Mouse (Mus musculus): ENCODE data around the gene Myl3. TPM values are rescaled to one million over a fixed set of nuclear protein-coding genes. Genes with fewer than 3 reads are reported as not detected.

Myl3 gene
- polyA plus RNA-seq, 1 experiment from 2014 or later, result 3.8 TPM

DNA sequence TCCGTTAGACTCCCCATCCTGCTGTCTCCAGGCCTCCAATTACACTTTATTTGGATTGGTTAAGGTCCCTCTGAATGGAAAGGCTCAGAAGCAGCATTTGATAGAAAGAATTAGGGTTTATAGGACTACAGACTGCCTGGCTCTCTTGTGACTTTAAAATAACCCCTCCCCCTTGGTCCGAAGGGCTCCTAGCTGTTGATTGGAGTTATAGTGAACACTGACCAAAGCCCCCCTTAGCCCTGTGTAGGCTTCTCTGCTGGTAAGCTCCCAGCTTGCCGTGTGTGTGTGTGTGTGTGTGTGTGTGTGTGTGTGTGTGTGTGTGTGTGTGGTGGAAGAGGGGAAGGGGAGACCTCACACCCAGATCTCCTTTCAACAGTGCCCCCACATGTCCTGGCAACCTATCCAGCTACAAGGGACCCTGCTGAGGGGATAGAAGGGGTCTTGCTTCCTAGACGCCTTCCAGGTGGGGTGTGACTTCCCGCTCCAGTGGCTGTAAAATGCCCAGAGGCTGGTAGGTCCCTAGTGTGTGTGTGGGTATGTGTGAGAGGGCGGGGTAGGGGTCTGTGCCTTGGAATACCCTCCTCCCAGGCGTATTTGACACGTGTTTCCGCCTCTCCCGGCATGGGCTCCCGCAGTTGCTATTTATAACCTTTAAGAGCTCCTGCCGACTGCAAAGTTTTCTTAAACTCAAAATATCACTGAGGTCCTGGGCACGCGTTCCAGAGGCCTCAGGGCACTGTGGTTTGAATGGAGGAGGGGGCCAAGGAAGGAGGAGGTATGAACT lies 8.9 kb downstream of the Myl3 start:
- H3K4me1 ChIP-seq (replicated peaks), result peaks cover 5% of the 10 kb centered on the region; the same call in 1 of the 2 replicates
- no peaks in the 10 kb centered on the region for H3K36me3 ChIP-seq
- H3K9me3 ChIP-seq, result no peaks in the 10 kb centered on the region
- no peak overlapping the region for H3K4me3 ChIP-seq
- H3K4me2 ChIP-seq, result no peak overlapping the region
- H3K27me3 ChIP-seq, result peaks cover under 1% of the 10 kb centered on the region; the same call in 1 of the 2 replicates
- WGBS, result 37% methylated on average over 14 of the region's 14 CpGs
- ATAC-seq (ENCODE audit: low read depth), result no peak
- no peak overlapping the region for H3K27ac ChIP-seq (replicated peaks)
- no peak overlapping the region for H3K9ac ChIP-seq

- no peaks in the 10 kb centered on the region for H3K36me3 ChIP-seq
- H3K27ac ChIP-seq (replicated peaks), result no peak overlapping the region
- H3K4me2 ChIP-seq, result no peak overlapping the region
- WGBS, result 80% methylated on average over 5 of the region's 5 CpGs
- H3K27me3 ChIP-seq, result no peaks in the 10 kb centered on the region; the same call in 1 of the 2 replicates
- H3K9ac ChIP-seq, result no peak overlapping the region
- H3K4me1 ChIP-seq (replicated peaks), result peaks cover 1% of the 10 kb centered on the region; the same call in 1 of the 2 replicates
- H3K9me3 ChIP-seq, result no peaks in the 10 kb centered on the region
- H3K4me3 ChIP-seq, result no peak overlapping the region
- ATAC-seq (ENCODE audit: low read depth), result no peak
Measured at GRCm38 (mm10) chr9:110751412-110751811, 9.8 kb downstream of the Myl3 start.

DNA sequence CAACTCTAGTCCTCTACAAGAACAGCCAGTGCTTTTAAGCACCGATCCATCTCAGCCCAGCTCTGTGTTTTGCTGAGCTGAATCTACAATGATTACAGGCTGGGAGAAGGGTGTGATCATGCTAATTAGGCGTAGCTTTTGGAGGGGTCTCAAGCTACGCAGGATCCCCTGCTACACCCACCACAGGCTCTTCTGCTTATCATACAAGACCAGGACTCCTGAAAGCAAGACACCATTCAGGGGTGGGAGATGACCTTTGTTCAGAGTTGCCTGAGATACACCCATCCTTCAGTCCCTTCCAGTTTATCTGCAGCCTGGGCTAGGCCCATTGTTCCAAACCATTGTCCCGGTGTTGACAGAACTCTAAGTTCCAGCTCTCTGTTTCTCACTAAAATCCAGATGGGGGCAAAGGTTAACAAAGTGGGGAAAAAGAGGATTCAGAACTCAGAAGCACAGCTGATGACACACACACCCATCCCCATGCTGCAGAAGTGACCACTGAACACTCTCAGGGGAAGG lies 11.3 kb downstream of the Myl3 start:
- Histone ChIP-seq H3K4me2 (no peak overlapping the region), H3K4me1 (replicated peaks) (no peaks in the 10 kb centered on the region), H3K27ac (replicated peaks) (no peak overlapping the region), H3K9me3 (no peaks in the 10 kb centered on the region), H3K27me3 (no peaks in the 10 kb centered on the region; the same call in 1 of the 2 replicates), H3K4me3 (no peak overlapping the region), H3K36me3 (no peaks in the 10 kb centered on the region), H3K9ac (no peak overlapping the region)
- 78% methylated on average over 4 of the region's 4 CpGs for WGBS
- no peak for ATAC-seq (ENCODE audit: low read depth)

- no peak overlapping the region for H3K9ac ChIP-seq
- H3K4me2 ChIP-seq, result no peak overlapping the region
- H3K27me3 ChIP-seq, result no peaks in the 10 kb centered on the region; the same call in 1 of the 2 replicates
- no peak for ATAC-seq (ENCODE audit: low read depth)
- WGBS, result 71% methylated on average over 4 of the region's 4 CpGs
- H3K4me1 ChIP-seq (replicated peaks), result no peaks in the 10 kb centered on the region; the same call in 1 of the 2 replicates
- no peaks in the 10 kb centered on the region for H3K36me3 ChIP-seq
- H3K4me3 ChIP-seq, result no peak overlapping the region
- H3K9me3 ChIP-seq, result no peaks in the 10 kb centered on the region
- H3K27ac ChIP-seq (replicated peaks), result no peak overlapping the region
Measured at GRCm38 (mm10) chr9:110753773-110754172, 12.1 kb downstream of the Myl3 start.

DNA sequence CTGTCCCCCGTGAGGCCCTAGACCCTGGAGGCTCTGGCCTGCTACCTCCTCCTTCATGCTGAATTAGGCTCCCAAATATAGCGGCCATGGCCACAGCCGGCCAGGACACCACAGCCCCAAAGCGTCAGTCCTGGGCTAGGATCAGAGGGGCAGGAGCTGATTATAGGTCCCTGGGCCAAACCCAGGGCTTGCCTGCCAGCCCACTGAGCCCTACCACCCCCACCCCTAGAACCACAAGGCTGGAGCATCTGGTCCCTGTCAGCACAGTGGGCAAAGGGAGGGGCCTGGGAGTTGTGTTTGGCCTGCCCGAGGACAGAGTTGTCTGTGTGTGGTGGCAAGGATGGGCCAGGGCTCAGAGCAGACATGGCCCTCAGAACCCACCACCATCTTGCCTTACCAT lies 16.2 kb downstream of the Myl3 start:
- H3K27me3 ChIP-seq, result no peaks in the 10 kb centered on the region
- no peaks in the 10 kb centered on the region; the same call in 1 of the 2 replicates for H3K4me1 ChIP-seq (replicated peaks)
- no peaks in the 10 kb centered on the region for H3K9me3 ChIP-seq
- no peaks in the 10 kb centered on the region for H3K36me3 ChIP-seq
- no peak for ATAC-seq (ENCODE audit: low read depth)
- 82% methylated on average over 5 of the region's 5 CpGs for WGBS
- no peak overlapping the region for H3K4me2 ChIP-seq
- no peak overlapping the region for H3K4me3 ChIP-seq
- no peak overlapping the region for H3K9ac ChIP-seq
- H3K27ac ChIP-seq (replicated peaks), result no peak overlapping the region

- Histone ChIP-seq H3K4me1 (replicated peaks) (no peaks in the 10 kb centered on the region; the same call in 1 of the 2 replicates), H3K27me3 (no peaks in the 10 kb centered on the region; the same call in 1 of the 2 replicates), H3K4me2 (no peak overlapping the region), H3K36me3 (no peaks in the 10 kb centered on the region), H3K9ac (no peak overlapping the region), H3K9me3 (no peaks in the 10 kb centered on the region), H3K4me3 (no peak overlapping the region), H3K27ac (replicated peaks) (no peak overlapping the region)
- ATAC-seq (ENCODE audit: low read depth), result no peak
- WGBS, result 65% methylated on average over 8 of the region's 8 CpGs
Measured at GRCm38 (mm10) chr9:110758605-110759004, 16.9 kb downstream of the Myl3 start.

DNA sequence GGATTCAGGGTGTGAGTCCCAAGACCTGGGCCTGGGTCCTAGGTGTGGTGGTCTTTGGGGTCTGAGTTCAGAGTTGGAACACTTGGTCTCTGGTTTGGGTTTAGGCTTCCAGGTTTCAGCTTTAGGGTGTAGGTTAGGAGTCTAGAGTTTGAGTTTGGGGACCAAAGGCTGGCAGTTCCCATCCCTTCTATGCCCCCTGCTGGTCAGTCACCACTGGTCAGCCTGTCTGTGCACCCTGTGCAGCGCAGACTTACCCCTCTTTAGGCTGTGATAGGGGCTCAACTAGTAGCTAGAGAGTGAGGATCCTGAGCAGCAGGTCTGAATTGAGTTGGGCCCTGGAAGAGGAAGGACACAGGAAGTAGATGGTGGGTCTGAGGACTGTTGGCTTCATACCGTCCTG lies 17.6 kb downstream of the Myl3 start:
- Histone ChIP-seq H3K9ac (no peak overlapping the region), H3K4me3 (no peak overlapping the region), H3K27me3 (no peaks in the 10 kb centered on the region; the same call in 1 of the 2 replicates), H3K27ac (replicated peaks) (no peak overlapping the region), H3K4me2 (no peak overlapping the region), H3K36me3 (no peaks in the 10 kb centered on the region), H3K9me3 (no peaks in the 10 kb centered on the region), H3K4me1 (replicated peaks) (no peaks in the 10 kb centered on the region; the same call in 1 of the 2 replicates)
- 59% methylated on average over 2 of the region's 2 CpGs for WGBS
- ATAC-seq (ENCODE audit: low read depth), result no peak

- Histone ChIP-seq H3K4me1 (replicated peaks) (no peaks in the 10 kb centered on the region; the same call in 1 of the 2 replicates), H3K27ac (replicated peaks) (no peak overlapping the region), H3K9ac (no peak overlapping the region), H3K27me3 (no peaks in the 10 kb centered on the region; the same call in 1 of the 2 replicates), H3K4me3 (no peak overlapping the region), H3K4me2 (no peak overlapping the region), H3K9me3 (no peaks in the 10 kb centered on the region), H3K36me3 (no peaks in the 10 kb centered on the region)
- no peak for ATAC-seq (ENCODE audit: low read depth)
- 90% methylated on average over 8 of the region's 8 CpGs for WGBS
Measured at GRCm38 (mm10) chr9:110760886-110761285, 19.2 kb downstream of the Myl3 start.

GRCm38 (mm10) chr9:110762763-110763162 lies 21.1 kb downstream of the Myl3 start:
- H3K4me1 ChIP-seq (replicated peaks), result no peaks in the 10 kb centered on the region; the same call in 1 of the 2 replicates
- H3K4me2 ChIP-seq, result no peak overlapping the region
- no peak for ATAC-seq (ENCODE audit: low read depth)
- H3K9me3 ChIP-seq, result no peaks in the 10 kb centered on the region
- H3K4me3 ChIP-seq, result no peak overlapping the region
- H3K36me3 ChIP-seq, result no peaks in the 10 kb centered on the region
- no peak overlapping the region for H3K27ac ChIP-seq (replicated peaks)
- WGBS, result 70% methylated on average over 10 of the region's 10 CpGs
- H3K27me3 ChIP-seq, result no peaks in the 10 kb centered on the region; the same call in 1 of the 2 replicates
- no peak overlapping the region for H3K9ac ChIP-seq

GRCm38 (mm10) chr9:110763405-110763804 lies 21.7 kb downstream of the Myl3 start:
- no peak overlapping the region for H3K4me3 ChIP-seq
- ATAC-seq (ENCODE audit: low read depth), result no peak
- H3K4me2 ChIP-seq, result no peak overlapping the region
- H3K27me3 ChIP-seq, result no peaks in the 10 kb centered on the region; the same call in 1 of the 2 replicates
- H3K36me3 ChIP-seq, result no peaks in the 10 kb centered on the region
- no peaks in the 10 kb centered on the region; the same call in 1 of the 2 replicates for H3K4me1 ChIP-seq (replicated peaks)
- WGBS, result 52% methylated on average over 2 of the region's 2 CpGs
- no peaks in the 10 kb centered on the region for H3K9me3 ChIP-seq
- H3K27ac ChIP-seq (replicated peaks), result no peak overlapping the region
- H3K9ac ChIP-seq, result no peak overlapping the region

- no peak overlapping the region for H3K4me2 ChIP-seq
- H3K9me3 ChIP-seq, result no peaks in the 10 kb centered on the region
- no peak for ATAC-seq (ENCODE audit: low read depth)
- H3K9ac ChIP-seq, result no peak overlapping the region
- no peak overlapping the region for H3K4me3 ChIP-seq
- no peaks in the 10 kb centered on the region for H3K4me1 ChIP-seq (replicated peaks)
- H3K36me3 ChIP-seq, result no peaks in the 10 kb centered on the region
- 94% methylated on average over 10 of the region's 10 CpGs for WGBS
- H3K27ac ChIP-seq (replicated peaks), result no peak overlapping the region
- H3K27me3 ChIP-seq, result no peaks in the 10 kb centered on the region
Measured at GRCm38 (mm10) chr9:110772336-110772735, 30.7 kb downstream of the Myl3 start.

GRCm38 (mm10) chr9:110774403-110775268 lies 33.0 kb downstream of the Myl3 start:
- H3K4me1 ChIP-seq (replicated peaks), result no peaks in the 10 kb centered on the region
- WGBS, result 74% methylated on average over 15 of the region's 15 CpGs
- H3K9me3 ChIP-seq, result no peaks in the 10 kb centered on the region
- no peak overlapping the region for H3K4me3 ChIP-seq
- H3K36me3 ChIP-seq, result no peaks in the 10 kb centered on the region
- H3K9ac ChIP-seq, result no peak overlapping the region
- H3K4me2 ChIP-seq, result no peak overlapping the region
- H3K27me3 ChIP-seq, result no peaks in the 10 kb centered on the region
- ATAC-seq (ENCODE audit: low read depth), result no peak
- H3K27ac ChIP-seq (replicated peaks), result 0 out of 2 replicates have a peak overlapping the region, but pooled peaks have one; percentile 18
